Mouse (Mus musculus) lung, adult 2 months (tissue): Measurements from ENCODE around the gene Hao2. TPM values are rescaled to one million over a fixed set of nuclear protein-coding genes. Genes with fewer than 3 reads are reported as not detected.

Source experiments
- DNase-seq: peaks from one replicate; pipeline ENCODE4 v3.0.0; 2022
- H3K4me1 ChIP-seq: fragments of 200-500 bp; 2 replicates; pipeline ENCODE4 v1.6.1; 2011; ENCODE audit warnings: low read length; ENCODE audit not compliant: control insufficient read depth, insufficient read depth
- H3K4me3 ChIP-seq: fragments of 200-500 bp; replicated peaks from 2 replicates; pipeline ENCODE3; 2011; ENCODE audit warnings: low read depth, mild to moderate bottlenecking, control low read depth, low read length; ENCODE audit errors: extremely low read depth
- CTCF ChIP-seq: fragments of 200-500 bp; IDR thresholded peaks from 2 replicates; pipeline ENCODE4 v1.5.1; 2011; ENCODE audit warnings: mild to moderate bottlenecking, low read length, control low read depth; ENCODE audit not compliant: insufficient read depth
- POLR2A ChIP-seq: fragments of 200-500 bp; IDR thresholded peaks from 2 replicates; pipeline ENCODE4 v1.6.1; 2011; ENCODE audit warnings: low read depth, mild to moderate bottlenecking, control low read depth, low read length, borderline replicate concordance; ENCODE audit errors: extremely low read depth
- WGBS: fragments of 180-500 bp; shearing (Covaris S2); methylation state at CpG from one replicate; pipeline ENCODE4 v1.1.7; 2018; 5-methylcytosine and 5-hydroxymethylcytosine counted together
- polyA plus RNA-seq: library from polyadenylated mRNA; depleted of rRNA; stranded (reverse); fragments of >200 nt; gene quantifications from 2 replicates; pipeline ENCODE4 v1.2.3, GENCODE M21; 2012; rRNA removed

Gene Hao2
- polyA plus RNA-seq, 1 experiment, result not detected

DNA sequence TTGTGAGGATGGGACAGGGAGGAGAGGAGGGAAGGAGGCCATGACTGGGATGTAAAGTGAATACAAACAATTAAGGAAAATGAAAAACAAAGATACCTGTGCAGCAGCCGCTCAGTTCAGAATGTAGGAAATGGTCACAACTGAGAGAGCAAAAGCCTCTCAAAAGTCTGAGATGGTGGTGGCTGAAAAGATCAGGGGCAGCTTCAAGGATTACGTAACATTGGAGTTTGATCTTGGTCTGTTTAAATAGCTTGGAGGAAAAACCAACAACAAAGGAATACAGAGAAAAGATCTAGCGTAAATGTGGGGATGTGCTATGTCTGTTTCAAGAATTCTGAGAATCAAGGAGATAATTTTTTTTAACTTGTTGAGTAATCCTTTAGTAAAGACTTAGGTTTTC, 33.5 kb downstream of the Hao2 start, which contains the start of gene Hsd3b1:
Gene Hsd3b1 (minus strand): TSS at position 219 of the 400 bp plus-strand sequence.
- 78% methylated on average over 3 of the region's 3 CpGs for WGBS
- no peak for DNase-seq
- no peak within 1 kb of the TSS for H3K4me3 ChIP-seq
- H3K4me1 ChIP-seq, result no peaks in the 10 kb centered on the region
- TF ChIP-seq POLR2A (no peak), CTCF (no peak)

DNA sequence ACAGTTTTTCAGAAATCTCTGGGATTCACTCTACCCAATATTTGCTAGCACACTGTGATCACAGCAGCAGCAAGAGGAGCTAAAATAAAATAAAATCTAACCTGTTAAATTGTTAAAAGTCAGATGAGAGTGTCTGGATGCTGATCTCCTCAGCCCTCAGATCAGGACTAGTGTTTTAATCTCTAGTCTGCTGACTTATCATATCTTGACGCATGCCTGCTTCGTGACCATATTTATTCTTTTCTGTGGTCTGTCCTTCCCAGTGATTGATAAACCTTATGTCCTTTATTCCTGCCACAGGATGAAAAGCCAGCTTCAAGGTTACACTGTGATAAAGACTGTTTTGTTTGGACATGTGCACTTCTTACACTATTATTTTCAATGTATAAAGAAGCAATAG, 35.0 kb downstream of the Hao2 start:
- H3K4me1 ChIP-seq, result no peaks in the 10 kb centered on the region
- 58% methylated on average over 2 of the region's 2 CpGs for WGBS

DNA sequence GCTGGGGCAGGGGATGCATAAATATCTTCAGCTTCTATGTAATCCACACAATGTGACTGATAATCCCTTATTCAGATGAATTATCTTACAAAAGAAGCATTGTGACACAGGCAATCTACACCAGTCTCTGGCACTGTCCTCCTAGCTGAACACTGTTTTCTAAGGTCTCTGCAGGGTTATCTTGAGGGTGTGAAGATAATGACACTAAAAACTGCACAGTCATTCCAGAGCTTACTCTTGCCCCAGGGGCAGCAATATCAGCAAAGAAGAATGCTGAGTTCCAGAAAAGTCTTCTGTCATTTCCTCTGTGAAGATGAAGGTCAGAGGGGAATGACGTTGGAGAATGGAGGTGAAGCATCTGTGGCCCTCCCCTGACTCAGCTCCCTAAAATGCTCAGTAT, 36.1 kb downstream of the Hao2 start:
- no peak for TF ChIP-seq POLR2A
- TF ChIP-seq CTCF, result no peak
- H3K4me1 ChIP-seq, result no peaks in the 10 kb centered on the region
- DNase-seq, result no peak
- H3K4me3 ChIP-seq, result no peak overlapping the region
- 30% methylated on average over 1 of the region's 1 CpGs for WGBS

More for the DNA sequence above, 35.0 kb downstream of the Hao2 start:
- DNase-seq, result no peak
- TF ChIP-seq CTCF, result no peak
- TF ChIP-seq POLR2A, result no peak
- H3K4me3 ChIP-seq, result no peak overlapping the region

DNA sequence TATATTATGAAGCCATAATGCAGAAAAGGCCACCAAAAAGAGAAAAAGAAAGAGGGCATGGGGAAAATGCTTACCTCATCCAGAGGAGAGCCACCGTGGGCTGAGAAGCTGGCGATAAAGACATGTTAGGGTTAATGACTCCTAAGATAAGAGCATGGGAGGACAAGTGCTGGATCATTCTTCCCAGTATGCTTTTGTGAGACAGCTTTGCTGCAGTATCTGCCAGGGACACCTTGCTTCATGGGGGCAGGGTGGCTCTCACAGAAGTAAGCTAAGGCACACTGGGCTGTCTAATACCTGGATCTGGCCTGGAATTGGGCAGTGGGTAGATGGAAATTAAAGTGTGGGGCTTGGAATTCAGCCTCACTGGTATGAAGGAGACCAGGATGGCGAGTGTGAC, 37.9 kb downstream of the Hao2 start:
- 42% methylated on average over 3 of the region's 3 CpGs for WGBS
- TF ChIP-seq CTCF, result no peak

DNA sequence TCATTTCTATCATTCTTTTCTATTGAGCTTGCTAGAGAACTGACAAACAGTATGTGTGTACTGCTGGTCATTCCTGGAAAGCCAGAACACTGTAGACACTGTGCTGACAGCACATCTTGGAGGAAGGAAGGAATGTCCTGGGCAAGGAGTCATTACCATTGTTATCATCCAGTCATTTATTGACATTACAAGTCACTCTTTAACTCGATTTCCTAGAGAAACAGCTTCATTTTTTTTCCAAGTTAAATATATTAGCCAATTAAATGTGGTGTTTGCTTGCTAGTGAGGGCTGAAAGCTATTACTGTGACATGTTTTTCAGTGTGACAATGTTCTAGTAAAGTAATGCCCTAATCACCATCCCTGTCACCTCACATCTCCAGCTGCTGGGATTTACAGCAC, 39.4 kb downstream of the Hao2 start:
- no peak for DNase-seq
- TF ChIP-seq POLR2A (no peak), CTCF (no peak)
- H3K4me3 ChIP-seq, result no peak overlapping the region
- no peaks in the 10 kb centered on the region for H3K4me1 ChIP-seq
- whole genome bisulfite sequencing, result 6% methylated on average over 1 of the region's 1 CpGs

More for the DNA sequence above, 37.9 kb downstream of the Hao2 start:
- Histone ChIP-seq H3K4me3 (no peak overlapping the region), H3K4me1 (no peaks in the 10 kb centered on the region)
- no peak for DNase-seq

DNA sequence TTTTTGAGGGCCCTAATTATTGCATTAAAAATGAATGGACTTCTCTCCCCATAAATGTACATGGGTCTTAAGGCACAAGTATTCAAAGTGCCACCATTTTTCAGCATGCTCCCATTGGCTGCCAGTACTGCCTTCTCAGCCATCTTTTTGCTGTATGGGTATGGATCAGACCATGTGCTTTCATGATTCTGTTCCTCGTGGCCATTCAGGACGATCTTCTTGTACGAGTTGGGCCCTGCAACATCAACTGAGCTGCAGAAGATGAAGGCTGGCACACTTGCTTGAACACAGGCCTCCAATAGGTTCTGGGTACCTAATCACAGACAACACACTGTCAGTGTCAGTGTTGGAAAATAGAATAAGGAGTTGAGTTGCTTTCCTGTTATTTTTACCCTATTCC, 40.0 kb downstream of the Hao2 start:
- WGBS, result 87% methylated on average over 3 of the region's 3 CpGs
- Histone ChIP-seq H3K4me3 (no peak overlapping the region), H3K4me1 (no peaks in the 10 kb centered on the region)
- no peak for DNase-seq
- no peak for TF ChIP-seq POLR2A
- no peak for TF ChIP-seq CTCF

DNA sequence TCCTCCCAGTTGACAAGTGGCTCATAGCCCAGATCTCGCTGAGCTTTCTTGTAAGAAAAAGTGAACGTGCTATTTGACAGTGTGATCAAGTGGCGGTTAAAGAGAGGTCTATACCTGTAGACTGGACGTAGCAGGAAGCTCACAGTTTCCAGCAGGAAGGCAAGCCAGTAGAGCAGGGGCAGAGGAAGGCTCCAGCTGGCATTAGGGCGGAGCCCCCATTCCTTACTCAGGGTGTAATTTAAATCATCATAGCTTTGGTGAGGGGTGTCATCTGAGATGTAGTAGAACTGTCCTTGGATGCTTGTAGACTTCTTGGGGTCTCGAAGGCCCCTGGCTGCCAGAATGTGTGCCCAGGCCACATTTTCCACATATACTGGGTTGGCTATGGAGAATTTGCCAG, 40.4 kb downstream of the Hao2 start:
- WGBS, result 73% methylated on average over 6 of the region's 6 CpGs
- Histone ChIP-seq H3K4me1 (no peaks in the 10 kb centered on the region), H3K4me3 (no peak overlapping the region)
- TF ChIP-seq CTCF, result no peak
- no peak for TF ChIP-seq POLR2A
- no peak for DNase-seq

DNA sequence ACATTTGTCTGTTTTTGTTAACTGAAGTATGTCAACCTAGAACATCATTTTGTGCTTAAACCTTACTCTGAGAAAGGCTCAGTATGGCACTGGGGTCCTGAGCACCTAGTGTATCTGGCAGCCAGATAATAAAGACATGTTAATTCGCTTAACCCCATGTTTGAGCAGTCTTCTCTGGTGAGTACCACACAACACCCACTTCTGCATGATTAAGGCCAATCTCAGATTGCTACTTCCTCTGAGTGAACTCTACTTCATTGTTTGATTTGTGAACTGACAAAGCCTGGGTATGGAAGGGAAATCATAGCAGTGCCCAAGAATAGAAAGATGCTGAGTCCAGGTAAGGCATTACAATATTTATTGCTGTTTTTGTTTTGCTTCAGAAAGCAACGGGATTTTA, 41.2 kb downstream of the Hao2 start:
- no peak for DNase-seq
- WGBS, result 60% methylated on average over 2 of the region's 2 CpGs
- H3K4me3 ChIP-seq, result no peak overlapping the region
- no peak for TF ChIP-seq POLR2A
- no peak for TF ChIP-seq CTCF
- H3K4me1 ChIP-seq, result no peaks in the 10 kb centered on the region

DNA sequence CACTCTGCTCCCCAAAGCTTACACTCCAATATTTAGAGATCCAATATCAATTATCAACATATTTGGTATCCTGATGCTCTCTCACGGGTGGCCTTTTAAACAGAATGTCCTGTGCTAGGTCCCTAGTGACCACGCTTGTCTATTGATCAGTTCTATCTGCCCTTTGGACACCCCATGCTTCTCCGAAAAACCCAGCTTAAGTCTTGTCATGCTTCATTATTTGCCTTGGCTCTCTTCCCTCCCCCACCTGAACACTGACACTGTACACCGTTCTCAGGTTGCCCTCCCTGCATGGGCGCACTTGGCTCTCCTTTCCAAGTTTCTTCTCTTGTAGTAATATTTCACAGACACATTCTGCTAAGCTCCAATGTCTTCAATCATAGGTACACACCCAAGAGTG, 42.8 kb downstream of the Hao2 start:
- Histone ChIP-seq H3K4me1 (no peaks in the 10 kb centered on the region), H3K4me3 (no peak overlapping the region)
- no peak for DNase-seq
- WGBS, result 74% methylated on average over 5 of the region's 5 CpGs
- TF ChIP-seq POLR2A, result no peak
- TF ChIP-seq CTCF, result no peak

DNA sequence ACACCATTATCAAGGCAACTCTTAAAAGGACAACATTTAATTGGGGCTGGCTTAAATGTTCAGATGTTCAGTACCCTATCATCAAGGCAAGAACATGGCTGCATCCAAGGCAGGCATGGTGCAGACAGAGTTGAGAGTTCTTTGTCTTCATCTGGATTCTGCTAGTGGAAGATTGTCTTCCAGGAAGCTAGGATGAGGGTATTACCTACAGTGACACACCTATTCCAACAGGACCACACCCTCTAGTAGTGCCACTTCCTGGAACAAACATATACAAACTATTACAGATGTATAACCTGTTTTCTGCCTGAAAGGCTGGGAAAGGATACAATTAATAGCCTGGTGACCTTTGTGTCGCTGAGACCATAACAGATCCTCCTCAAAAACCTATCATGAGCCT, 44.1 kb downstream of the Hao2 start:
- Histone ChIP-seq H3K4me3 (no peak overlapping the region), H3K4me1 (no peaks in the 10 kb centered on the region)
- 74% methylated on average over 1 of the region's 1 CpGs for WGBS
- no peak for TF ChIP-seq POLR2A
- TF ChIP-seq CTCF, result no peak
- no peak for DNase-seq

Other genes with a start within 250 kb of the Hao2 start
- 0.36 TPM in 1 of 2 replicates, not detected in the other for gene Hsd3b2, start 168.7 kb downstream of the Hao2 start, polyA plus RNA-seq
- gene Hsd3b3, start 130.1 kb downstream of the Hao2 start, polyA plus RNA-seq, result 0.12 and 0.28 TPM in 2 replicates
- gene Hsd3b6, start 78.8 kb downstream of the Hao2 start, polyA plus RNA-seq, result not detected in 2 replicates
- not detected in 2 replicates for gene Hsd3b1, start 33.4 kb downstream of the Hao2 start, polyA plus RNA-seq
- gene Wars2, start 247.8 kb upstream of the Hao2 start, polyA plus RNA-seq, result 3.7 and 4.1 TPM in 2 replicates